Mouse (Mus musculus) retina, postnatal 7 days (tissue): ENCODE measurements around the gene Rasl10a.
"Not testable (repeated sequence)": the region's sequence is repeated elsewhere in the genome, so short reads cannot be mapped to it uniquely, and the experiment has no call there.

Source experiments
- DNase-seq: peaks from one replicate; pipeline ENCODE4 v3.0.0-alpha.2; 2012; ENCODE audit warnings: low read depth, low spot score

Rasl10a gene

DNA sequence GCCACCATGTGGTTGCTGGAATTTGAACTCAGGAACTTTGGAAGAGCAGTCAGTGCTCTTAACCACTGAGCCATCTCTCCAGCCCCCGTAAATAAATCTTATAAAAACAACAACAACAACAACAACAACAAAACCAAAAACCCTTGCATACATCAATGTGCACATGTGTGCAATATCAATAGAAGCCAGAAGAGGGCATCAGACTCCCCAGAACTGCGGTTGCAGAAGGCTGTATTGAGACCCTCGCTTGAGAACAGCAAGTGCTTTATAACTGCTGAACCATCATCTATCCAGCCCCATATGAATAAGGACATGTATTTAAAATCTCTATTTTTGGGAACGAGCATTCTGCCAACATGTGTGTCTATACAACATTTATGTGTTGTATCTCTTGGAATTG lies 17.0 kb downstream of the Rasl10a start:
- DNase-seq: no peak

DNA sequence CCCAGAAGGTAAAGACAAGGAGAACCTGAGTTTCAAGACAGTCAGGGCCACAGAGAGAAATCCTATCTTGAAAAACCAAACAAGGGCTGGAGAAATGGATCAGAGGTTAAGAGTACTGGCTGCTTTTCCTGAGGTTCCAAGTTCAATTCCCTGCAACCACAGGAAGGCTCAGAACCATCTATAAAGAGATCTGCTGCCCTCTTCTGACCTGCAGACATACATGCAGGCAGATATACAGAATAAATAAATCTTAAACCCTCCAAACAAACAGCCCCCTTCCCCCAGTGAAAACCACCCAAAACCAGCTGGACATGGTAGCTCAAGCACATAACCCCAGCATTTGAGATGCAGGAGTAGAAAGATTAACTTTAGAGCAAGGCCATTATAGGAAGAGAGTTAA lies 17.8 kb downstream of the Rasl10a start:
- no peak for DNase-seq

DNA sequence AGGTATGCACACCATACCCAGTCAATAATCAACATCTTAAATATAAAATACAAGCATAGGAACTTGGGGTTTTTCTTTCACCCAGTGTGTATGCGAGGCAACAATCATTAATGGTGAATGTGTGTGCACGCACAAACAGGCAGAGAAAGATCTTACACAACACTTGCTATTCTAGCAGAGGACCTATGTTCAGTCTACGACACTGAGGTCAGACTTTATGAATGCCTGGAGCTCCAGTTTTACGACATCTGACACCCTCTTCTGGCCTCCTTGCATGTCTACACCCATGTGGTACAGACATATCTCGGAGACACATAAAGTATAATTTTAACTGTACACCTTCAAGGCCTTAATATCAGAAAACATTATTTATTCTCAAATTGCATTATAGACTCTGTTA lies 18.9 kb downstream of the Rasl10a start:
- DNase-seq: not testable (repeated sequence)

DNA sequence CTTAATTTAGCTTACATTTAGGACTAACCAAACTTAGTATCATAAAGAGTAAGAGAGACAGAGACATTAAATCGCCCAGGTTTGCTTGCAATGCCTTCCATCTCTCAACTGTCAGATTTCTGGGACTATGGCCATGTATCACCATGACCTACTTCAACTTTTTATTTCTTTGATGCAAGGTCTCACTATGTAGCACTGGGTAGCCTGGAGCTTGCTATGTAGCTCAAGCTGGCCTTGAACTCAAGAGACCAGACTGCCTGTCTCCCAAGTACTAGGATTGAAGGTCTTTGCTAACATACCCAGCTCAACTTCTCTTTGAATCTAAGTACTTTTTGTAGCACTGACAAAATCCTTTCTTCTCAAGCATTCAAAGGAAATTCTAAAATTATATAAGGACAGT lies 31.2 kb downstream of the Rasl10a start:
- no peak for DNase-seq

DNA sequence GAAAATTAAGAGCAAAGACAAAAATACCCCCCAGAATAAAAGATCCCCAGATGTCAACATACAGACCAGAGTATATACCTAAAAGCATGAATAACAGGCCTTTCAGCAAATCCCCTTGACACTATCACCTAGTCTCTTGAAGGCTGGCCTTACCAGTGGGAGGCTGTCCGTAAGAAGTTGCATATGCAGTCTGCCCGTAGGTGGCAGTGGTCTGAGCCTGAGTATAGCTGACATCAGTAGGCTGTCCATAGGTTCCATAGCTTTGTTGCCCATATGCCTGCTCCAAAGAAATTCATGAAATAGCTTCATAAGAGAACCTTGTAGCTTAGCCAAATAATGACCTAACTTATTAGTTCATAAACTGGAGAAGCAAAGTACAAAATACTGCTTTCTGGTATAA lies 33.8 kb downstream of the Rasl10a start:
- DNase-seq: no peak

DNA sequence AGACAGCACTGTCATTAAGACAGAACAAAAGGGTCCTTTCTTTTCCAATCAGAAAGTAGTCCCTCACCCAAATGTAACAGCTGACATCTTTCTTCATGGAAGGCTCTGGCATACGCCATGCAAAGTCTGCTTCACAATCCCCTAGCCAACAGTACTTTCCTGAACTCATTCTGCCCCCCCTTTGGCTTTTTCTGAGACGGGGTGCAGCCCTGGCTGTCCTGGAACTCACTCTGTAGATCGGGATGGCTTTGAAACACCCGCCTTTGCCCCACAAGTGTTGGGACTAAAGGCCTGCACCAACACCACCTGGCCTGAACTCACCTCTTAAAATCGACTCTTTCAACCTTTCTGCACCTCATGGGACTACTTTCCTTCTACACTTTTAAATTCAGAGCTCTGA lies 37.9 kb downstream of the Rasl10a start:
- no peak for DNase-seq

DNA sequence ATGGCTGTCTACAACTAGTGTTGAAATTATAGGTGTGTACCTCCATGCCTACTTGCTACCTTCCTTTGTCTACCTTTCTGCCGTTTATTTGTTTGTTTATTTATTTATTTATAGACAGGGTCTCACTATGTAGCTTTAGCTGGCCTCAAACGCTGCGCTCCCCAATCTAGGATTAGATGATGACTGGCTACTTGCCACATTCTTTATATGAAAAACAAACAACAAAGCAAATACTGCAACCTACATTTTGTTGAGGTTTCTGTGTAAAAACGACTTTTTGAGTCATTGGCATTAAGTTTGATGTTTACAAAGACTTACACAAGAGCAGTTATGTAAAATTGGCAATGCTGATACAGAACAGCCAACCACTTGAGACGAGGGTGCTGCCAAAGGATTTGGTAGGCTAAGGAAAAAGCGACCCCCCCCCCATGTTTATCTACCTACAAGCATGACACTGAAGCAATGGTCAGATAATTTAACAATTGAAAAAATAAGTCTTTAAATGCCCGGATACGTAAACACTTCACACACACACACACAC lies 38.6 kb downstream of the Rasl10a start:
- no peak for DNase-seq

DNA sequence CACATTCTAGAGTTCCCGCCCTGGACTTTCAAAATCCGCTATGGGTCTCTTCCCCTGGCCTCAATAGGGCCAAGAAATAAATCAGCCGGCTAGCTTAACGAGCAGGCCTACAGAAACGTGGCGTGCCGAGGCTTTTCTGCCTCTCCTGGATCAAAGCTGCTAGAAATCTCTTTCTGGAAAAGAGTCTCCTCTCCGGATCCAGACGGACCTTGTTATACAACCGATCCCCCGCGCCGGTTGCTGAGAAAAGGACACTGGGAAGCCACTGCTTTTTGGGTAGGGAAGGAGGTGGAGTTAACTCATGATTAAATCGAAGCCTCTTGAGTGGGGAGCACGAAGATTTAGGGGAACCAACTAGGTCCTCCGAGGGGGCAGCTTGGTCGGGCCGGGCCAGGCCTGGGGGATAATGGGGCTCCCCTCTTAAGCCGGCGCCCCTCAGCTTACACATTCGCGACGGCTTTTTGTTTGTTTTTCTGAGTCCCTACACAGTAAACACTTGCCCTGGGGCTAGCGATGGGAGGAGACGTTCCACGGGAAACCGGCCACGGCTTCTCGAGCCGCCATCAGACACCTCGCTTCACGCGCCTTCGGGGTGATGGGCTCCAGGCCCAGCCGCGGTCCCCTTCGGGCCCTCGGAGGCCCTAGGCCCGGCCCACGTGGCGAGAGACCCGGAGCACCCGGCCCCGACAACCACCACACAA lies 40.3 kb downstream of the Rasl10a start:
- DNase-seq: no peak

DNA sequence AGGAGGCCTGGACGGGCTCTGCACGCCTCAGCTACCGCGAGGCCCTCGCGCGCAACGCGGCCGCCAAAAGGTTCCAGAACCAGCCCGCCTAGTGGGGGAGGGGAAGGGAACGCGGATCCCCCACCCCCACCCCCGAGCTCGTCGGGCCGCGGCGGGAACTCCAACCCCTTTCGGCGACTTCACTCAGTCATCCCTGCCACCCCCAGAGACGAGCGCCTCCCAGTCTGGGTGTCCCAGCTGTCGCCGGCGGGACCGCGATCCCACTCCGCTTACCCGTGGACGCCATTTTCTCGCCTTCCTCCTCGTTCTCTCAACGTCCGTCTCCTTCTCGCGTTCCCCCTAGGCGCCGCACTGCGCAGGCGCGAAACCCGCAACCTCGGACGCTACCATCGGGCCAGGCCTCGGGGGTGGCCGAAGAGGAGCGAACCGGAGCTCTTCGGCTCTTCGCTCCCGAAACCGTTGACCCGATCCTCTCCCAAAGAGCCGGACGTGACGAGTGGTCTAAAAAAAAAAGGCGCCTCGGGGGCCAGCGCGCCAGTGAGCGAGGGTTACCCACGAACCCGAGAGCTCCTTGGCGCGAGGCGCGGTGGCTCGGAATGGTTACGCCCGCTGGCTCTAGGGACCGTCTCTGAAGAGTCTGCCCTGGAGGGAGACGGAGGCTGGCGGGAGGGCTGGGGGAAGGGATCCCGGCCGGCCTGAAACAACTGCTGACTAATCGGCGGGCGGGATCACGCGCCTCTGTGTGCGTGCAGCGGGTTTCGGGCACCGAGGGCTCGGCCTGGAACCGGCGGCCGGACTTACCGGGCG lies 41.0 kb downstream of the Rasl10a start, which contains the start of the genes Rhbdd3 and Ewsr1:
Rhbdd3 (plus strand) TSS at position 191 of the 807 bp plus-strand sequence.
Ewsr1 (minus strand) TSS at position 531 of the 807 bp plus-strand sequence.
- peak; percentile 98 for DNase-seq

DNA sequence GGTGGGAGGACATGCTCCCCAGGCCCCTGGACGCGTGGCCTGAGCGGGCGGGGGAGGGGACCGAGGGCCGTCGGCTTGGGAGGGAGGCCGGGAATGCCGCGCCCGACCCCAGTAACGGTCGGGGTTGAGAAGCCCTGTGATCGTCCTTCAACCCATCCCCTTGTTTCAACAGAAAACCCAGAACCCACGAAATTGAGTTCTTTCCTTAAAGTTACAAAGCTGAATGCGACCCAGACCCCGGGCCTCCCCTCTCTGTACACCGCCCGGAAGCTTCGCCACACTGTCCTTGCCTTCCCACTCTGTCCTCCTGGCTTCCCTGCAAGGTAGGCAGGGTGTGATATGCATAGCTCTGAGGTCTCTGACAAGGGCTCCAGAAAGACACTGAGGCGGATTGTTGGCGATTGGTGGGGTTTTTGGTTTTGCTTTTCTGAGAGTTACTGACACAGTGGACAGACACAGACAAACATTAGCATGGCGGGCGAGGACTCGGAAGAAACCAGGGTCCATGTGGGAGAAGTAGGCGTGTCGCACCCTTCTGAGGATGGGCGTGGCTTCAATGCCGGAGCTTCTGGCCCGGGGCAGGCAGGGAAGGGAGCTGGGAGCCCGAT lies 41.8 kb downstream of the Rasl10a start:
- peak; percentile 57 for DNase-seq

DNA sequence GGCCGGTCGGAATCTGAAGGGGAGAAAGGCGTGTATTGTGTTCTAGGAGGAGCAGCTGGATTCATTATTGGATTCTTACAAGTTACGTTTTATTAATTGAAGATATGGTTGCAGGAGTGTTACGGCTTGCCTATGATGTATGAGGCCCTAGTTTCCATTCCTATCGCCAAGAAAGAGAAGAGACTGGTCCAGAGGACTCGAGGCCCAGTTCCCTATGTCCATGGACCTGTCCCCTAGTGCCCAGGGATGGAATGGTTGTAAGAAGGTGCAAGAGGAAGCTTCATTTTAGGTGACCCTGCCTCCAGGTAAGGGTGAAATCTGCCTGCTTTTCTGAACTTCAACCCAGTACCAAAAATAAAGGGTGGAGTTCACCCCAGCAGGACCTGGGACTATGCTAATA lies 42.4 kb downstream of the Rasl10a start:
- DNase-seq: no peak

DNA sequence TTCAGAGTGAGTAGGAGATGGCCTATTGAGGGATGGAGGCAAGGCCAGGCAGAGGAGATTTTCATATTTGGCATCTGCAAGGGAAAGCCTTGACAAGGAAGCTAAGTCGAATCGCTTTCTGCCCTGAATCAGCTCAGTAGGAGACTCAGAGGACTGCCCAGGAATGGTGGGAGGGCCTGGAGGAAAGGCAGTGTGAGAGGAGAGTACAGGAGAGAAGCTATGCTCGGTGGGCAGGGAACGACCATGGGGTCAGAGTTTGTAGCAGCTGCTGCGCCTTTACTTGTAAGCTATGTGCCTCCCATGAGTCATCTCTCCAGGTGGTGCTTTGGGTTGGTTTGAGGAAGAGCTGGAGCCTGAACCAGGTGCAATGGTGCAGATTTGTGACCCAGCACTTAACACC lies 42.9 kb downstream of the Rasl10a start:
- no peak for DNase-seq

DNA sequence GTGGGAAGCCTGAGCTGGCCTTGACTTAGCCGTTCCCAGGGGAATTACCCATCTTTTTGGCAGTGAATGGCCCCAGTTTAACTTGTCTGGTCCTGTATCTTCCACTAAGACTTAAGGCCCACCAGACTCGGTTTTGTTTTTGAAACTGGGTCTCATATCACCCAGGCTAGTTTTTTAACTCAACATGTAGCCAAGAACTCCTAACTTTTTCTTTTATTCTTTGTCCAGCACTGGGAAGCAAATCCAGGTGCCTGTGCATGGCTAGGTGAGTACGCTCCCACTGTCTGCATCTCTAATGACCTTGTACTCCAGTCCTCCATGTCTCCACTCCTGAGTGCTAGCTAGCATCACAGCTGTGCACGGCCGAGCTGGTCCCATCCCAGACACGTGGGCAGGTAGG lies 43.7 kb downstream of the Rasl10a start:
- no peak for DNase-seq

DNA sequence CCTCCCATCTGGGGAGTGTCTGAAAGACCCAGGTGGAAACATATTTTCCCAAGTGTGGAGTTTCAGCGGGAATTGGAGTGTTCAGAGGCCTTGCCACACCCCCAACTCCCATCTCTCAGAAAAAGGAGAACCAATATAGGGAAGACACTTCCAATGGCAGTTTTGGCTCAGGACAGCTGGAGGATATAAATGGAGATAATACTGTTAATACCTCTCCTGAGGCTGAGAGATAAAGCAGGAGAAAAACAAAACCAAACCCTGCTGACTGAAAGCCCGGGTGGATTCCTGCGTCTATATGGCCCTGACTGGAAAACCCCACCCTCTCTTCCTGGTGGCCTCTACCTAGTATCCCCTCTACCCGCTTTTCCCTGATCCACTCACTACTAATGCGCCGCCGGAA lies 44.5 kb downstream of the Rasl10a start:
- DNase-seq: no peak

DNA sequence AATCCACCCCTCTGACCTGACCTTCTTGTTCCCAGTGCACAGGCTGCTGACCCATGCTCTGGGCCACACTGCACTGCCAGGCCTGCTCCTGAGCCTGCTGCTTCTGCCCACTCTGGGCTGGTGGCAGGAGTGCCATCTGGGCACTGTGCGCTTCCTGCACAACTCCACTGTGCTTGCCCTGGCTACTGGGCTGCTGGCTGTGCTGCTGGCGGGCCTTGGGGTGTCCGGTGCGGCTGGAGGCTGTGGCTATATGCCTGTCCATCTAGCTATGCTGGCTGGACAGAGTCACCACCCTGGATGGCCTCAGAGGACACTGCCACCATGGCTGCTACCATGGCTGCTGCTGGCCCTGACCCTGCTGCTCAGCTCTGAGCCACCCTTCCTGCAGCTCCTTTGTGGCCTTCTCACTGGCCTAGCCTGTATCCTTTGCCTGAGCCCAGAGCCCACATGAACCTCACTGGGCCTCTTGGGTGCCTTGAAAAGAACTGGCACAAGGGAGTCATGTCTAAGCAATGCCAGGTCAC lies 46.1 kb downstream of the Rasl10a start:
- no peak for DNase-seq

DNA sequence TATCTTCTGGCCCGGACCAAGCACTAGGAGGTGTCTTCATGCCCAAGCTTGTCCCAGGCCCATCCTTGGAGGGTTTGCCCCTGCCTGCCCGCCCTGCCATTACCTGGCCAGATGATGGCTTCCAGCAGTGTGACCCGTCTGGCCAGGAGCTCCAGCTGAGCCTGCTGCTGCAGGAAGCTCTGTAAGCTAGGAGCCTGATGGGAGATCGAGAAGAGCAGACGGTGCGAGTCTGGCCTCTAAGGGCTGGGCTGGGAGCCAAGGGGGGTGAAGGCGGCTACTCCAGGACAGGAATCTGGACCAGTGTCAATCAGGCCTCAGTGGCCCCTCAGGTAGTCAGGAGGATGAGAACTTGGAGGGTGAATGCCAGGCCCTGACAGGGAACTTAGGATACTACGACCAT lies 51.5 kb downstream of the Rasl10a start:
- DNase-seq: no peak
